Mouse (Mus musculus): ENCODE measurements around the gene Asb16.

DNA sequence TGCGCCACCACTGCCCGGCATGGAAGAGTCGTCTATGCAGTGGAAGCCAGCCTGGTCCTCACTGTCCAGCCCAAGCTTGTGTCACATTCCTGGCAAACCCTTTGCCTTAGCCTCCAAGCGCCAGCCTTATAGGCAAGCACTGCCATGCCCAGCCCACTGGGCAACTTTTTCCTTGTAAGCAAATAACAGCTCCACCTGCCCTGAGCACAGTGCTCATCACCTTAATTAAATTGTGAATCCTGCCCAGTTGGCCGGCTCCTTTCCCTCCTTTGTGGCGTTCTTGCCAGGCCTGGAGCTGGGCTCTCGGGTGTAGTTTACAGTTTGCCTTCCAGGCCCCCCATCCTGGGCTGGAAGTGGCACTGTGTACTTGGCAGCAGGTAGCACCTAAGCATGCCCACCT is 5.3 kb upstream of the Asb16 start:
- TF ChIP-seq CTCF (IDR thresholded peaks at IDR 0.05; ENCODE audit: low read depth, low read length), result no peak
- no peak for TF ChIP-seq GATA1 (IDR thresholded peaks at IDR 0.05; ENCODE audit: borderline replicate concordance, low read length)
- TF ChIP-seq TAL1 (conservative IDR thresholded peaks at IDR 0.05; ENCODE audit: low read depth, low read length), result no peak
- no peak for TF ChIP-seq POLR2AphosphoS5 (IDR thresholded peaks at IDR 0.05; ENCODE audit: insufficient replicate concordance, low read depth, low read length)
- no peak for TF ChIP-seq GATA2 (IDR thresholded peaks at IDR 0.05; ENCODE audit: borderline replicate concordance, low read depth, low read length)
